Mouse (Mus musculus) liver, postnatal 0 days (tissue): ENCODE results near the gene Slc22a16.

Experiments used
- CTCF ChIP-seq: sonication (generic); IDR thresholded peaks from 2 replicates; pipeline ENCODE4 v1.5.1; 2016; ENCODE audit warnings: antibody characterized with exemption, low read depth
- EP300 ChIP-seq: IDR thresholded peaks from 2 replicates; pipeline ENCODE4 v1.6.1; 2016; ENCODE audit warnings: antibody characterized with exemption, low read depth, mild to moderate bottlenecking

- no peak for TF ChIP-seq CTCF
- no peak for TF ChIP-seq EP300
Observed at GRCm38 (mm10) chr10:40575912-40576634, 5.9 kb downstream of the Slc22a16 start.
